Mouse (Mus musculus): ENCODE results near the gene Dact1.

DNA sequence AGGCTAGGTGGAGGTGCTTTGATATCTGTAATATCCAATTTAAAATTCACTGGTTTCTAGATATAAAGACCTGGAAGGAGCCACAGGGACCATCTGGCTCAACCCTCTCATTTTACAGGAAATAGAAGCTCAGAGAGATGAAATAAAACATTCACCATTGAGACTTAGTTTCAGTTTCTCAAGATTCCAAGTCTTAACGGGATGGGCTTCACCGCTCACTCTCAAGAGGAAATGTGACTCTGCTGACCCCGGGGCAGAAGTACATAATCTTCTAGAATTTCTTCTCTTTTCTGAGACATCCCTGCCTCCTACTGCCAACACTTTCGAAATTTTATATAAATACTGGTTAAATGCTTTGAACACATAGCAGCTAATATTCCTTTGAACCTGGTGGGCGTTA, 36.4 kb downstream of the Dact1 start:
- TF ChIP-seq CTCF (conservative IDR thresholded peaks at IDR 0.05; ENCODE audit: low read length) (no peak), NANOG (IDR thresholded peaks at IDR 0.05; ENCODE audit: borderline replicate concordance, low read length) (no peak), POU5F1 (IDR thresholded peaks at IDR 0.05; ENCODE audit: borderline replicate concordance, low read length) (no peak)

Data from E14TG2a.4 (cell line).